Mouse (Mus musculus): ENCODE measurements around the gene Gm49378. TPM values are rescaled to one million over a fixed set of nuclear protein-coding genes. Genes with fewer than 3 reads are reported as not detected.

Gene Gm49378
- 9.8 and 14.1 TPM in 2 replicates for polyA plus RNA-seq (2011; ENCODE audit: insufficient read depth, insufficient read length, low read depth, missing spikeins)

DNA sequence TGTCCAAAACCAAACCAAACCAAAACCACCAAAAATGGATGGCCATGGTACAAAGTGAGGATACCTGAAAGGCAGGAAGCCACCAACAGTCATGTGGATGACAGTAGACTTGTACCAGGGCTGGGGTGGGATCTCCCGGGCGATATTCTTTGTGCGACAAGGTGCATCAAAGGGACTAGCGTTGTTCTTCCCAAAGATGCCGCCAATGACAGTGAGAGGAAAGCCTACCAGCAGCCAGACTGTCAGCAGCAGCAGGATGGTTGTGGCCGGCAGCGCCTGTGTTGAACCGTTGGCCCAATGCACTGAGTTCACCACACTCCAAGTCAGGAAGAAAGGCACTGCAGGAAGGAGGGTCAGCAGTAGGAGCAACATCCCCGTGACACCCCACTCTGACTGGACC, at the start of gene Gm49378:
Gene Gm49378 (minus strand): TSS at position 101 of the 400 bp plus-strand sequence.
- Histone ChIP-seq H3K4me1 (ENCODE audit: control insufficient read depth, insufficient read depth, low read length) (peaks cover 4% of the 10 kb centered on the region), H3K27me3 (ENCODE audit: control insufficient read depth, insufficient read depth, low read length, poor library complexity, severe bottlenecking) (no peaks in the 10 kb centered on the region), H3K27ac (ENCODE audit: insufficient read depth, low read length) (no peak within 1 kb of the TSS), H3K4me3 (ENCODE audit: low read depth, low read length) (no peak within 1 kb of the TSS), H3K9ac (ENCODE audit: low read depth, poor library complexity, severe bottlenecking) (no peak within 1 kb of the TSS), H3K9me3 (replicated peaks; ENCODE audit: control insufficient read depth, insufficient read depth, low read length, poor library complexity, severe bottlenecking) (no peaks in the 10 kb centered on the region), H3K36me3 (ENCODE audit: control insufficient read depth, insufficient read depth, low read length, poor library complexity, severe bottlenecking) (peaks cover 11% of the 10 kb centered on the region)
- TF ChIP-seq POLR2A (IDR thresholded peaks at IDR 0.05; ENCODE audit: insufficient read depth, low read length), result no peak

DNA sequence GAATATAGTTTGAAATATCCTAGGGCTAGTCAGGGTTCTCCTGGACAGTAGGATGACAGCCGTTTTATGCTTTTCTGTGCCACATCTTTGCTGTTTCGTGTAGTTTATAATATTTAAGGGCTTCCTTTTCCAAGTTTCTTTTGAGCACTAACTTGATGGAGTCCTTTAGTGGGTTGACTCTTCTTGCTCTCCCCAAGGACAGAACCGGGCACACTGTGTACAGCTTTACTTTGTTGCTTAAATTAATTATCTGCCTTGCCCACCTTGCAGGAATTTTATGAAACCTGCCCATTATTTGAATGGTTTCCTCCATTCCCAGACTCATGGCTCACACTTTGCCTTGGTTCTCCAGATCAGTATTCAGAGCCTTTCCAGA, 44.4 kb upstream of the Gm49378 start:
- Histone ChIP-seq H3K9me3 (replicated peaks; ENCODE audit: control insufficient read depth, insufficient read depth, low read length, poor library complexity, severe bottlenecking) (no peaks in the 10 kb centered on the region), H3K9ac (ENCODE audit: low read depth, poor library complexity, severe bottlenecking) (peak overlapping the region; percentile 54), H3K27me3 (ENCODE audit: control insufficient read depth, insufficient read depth, low read length, poor library complexity, severe bottlenecking) (no peaks in the 10 kb centered on the region)

DNA sequence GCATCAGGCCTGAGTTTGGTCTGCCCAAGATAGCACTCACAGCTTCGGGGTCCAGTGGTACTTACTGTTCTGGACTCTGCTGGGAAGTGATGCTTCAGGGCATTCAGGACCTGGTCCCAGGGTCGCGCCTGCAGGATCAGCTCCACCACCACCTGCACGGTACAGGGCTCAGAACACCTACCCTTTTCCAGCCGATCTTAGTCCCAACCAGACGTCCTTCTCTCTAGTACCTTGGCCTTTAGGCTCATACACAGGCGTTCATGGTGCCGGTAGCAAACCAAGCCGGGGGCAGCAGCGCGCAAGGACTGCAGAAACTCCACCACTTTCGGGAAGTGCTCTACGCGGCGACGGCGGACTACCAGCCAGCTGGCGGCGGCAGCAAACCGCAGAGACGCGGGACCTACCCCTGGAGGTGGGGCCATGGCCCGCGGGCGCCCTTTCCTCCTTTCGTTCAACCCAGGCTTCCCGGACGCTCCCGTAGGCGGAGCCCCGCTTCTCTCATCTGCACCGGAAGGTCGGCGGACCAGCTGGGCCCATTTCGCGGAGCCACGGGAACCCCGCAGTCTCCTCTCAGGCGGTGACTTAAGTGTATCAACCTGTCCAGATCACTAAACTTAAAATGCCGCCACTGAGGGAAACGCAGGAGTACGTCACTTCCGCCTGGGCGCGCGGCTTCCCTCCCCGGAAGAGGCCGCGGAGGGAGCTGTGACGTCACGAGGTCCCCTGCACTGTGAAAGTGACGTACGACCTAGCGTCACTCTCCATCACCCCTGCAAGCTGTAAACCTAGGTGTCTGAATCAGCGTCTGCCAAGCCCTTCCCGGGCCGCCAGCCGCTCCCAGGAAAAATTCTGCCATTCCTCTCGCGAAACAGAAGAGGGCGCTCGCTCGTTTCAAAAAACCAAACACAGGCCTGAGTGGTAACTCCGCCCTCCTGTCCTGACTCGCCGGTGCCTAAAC, 43.7 kb upstream of the Gm49378 start, which contains the start of gene Tinf2:
Gene Tinf2 (minus strand): TSS at position 661 of the 958 bp plus-strand sequence.
- no peaks in the 10 kb centered on the region for H3K27me3 ChIP-seq (ENCODE audit: control insufficient read depth, insufficient read depth, low read length, poor library complexity, severe bottlenecking)
- H3K9me3 ChIP-seq (replicated peaks; ENCODE audit: control insufficient read depth, insufficient read depth, low read length, poor library complexity, severe bottlenecking), result no peaks in the 10 kb centered on the region
- H3K4me1 ChIP-seq (ENCODE audit: control insufficient read depth, insufficient read depth, low read length), result no peaks in the 10 kb centered on the region
- H3K4me3 ChIP-seq (ENCODE audit: low read depth, low read length), result peak within 1 kb of the TSS; percentile 81
- peak within 1 kb of the TSS; percentile 81 for H3K9ac ChIP-seq (ENCODE audit: low read depth, poor library complexity, severe bottlenecking)
- H3K27ac ChIP-seq (ENCODE audit: insufficient read depth, low read length), result peak within 1 kb of the TSS; percentile 58
- TF ChIP-seq POLR2A (IDR thresholded peaks at IDR 0.05; ENCODE audit: insufficient read depth, low read length) (peak; percentile 55), CTCF (IDR thresholded peaks at IDR 0.05; ENCODE audit: low read depth, low read length) (peak; percentile 70), EP300 (IDR thresholded peaks at IDR 0.05; ENCODE audit: insufficient read depth, low read depth, low read length) (0 out of 2 replicates have a peak, but pooled peaks have one; percentile 39)
- H3K36me3 ChIP-seq (ENCODE audit: control insufficient read depth, insufficient read depth, low read length, poor library complexity, severe bottlenecking), result peaks cover 38% of the 10 kb centered on the region

More for the DNA sequence above, 44.4 kb upstream of the Gm49378 start:
- peaks cover 31% of the 10 kb centered on the region for H3K36me3 ChIP-seq (ENCODE audit: control insufficient read depth, insufficient read depth, low read length, poor library complexity, severe bottlenecking)
- H3K4me1 ChIP-seq (ENCODE audit: control insufficient read depth, insufficient read depth, low read length), result no peaks in the 10 kb centered on the region
- TF ChIP-seq POLR2A (IDR thresholded peaks at IDR 0.05; ENCODE audit: insufficient read depth, low read length), result no peak
- no peak for TF ChIP-seq CTCF (IDR thresholded peaks at IDR 0.05; ENCODE audit: low read depth, low read length)
- no peak for TF ChIP-seq EP300 (IDR thresholded peaks at IDR 0.05; ENCODE audit: insufficient read depth, low read depth, low read length)
- no peak overlapping the region for H3K27ac ChIP-seq (ENCODE audit: insufficient read depth, low read length)
- H3K4me3 ChIP-seq (ENCODE audit: low read depth, low read length), result peak overlapping the region; percentile 81

DNA sequence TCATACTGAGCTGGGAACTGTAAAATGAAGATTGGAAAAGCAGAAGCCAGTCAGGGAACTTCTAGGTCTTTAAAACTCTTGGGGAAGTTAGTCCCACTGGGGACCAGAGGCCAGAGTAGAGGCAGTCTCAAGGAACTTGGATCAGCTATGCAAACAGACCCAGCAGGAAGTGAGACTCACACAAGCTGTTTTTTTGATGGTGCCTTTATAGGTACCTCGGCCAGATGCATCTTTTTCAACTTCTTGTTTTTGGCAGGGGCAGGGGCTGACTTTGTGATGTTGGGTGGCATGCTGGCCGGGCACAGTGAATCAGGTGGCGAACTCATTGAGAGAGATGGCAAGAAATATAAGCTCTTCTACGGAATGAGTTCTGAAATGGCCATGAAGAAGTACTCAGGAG, 39.9 kb upstream of the Gm49378 start:
- Histone ChIP-seq H3K4me3 (ENCODE audit: low read depth, low read length) (no peak overlapping the region), H3K27ac (ENCODE audit: insufficient read depth, low read length) (no peak overlapping the region), H3K4me1 (ENCODE audit: control insufficient read depth, insufficient read depth, low read length) (no peaks in the 10 kb centered on the region), H3K9me3 (replicated peaks; ENCODE audit: control insufficient read depth, insufficient read depth, low read length, poor library complexity, severe bottlenecking) (no peaks in the 10 kb centered on the region), H3K9ac (ENCODE audit: low read depth, poor library complexity, severe bottlenecking) (no peak overlapping the region), H3K27me3 (ENCODE audit: control insufficient read depth, insufficient read depth, low read length, poor library complexity, severe bottlenecking) (no peaks in the 10 kb centered on the region), H3K36me3 (ENCODE audit: control insufficient read depth, insufficient read depth, low read length, poor library complexity, severe bottlenecking) (peaks cover 46% of the 10 kb centered on the region)
- no peak for TF ChIP-seq EP300 (IDR thresholded peaks at IDR 0.05; ENCODE audit: insufficient read depth, low read depth, low read length)
- no peak for TF ChIP-seq POLR2A (IDR thresholded peaks at IDR 0.05; ENCODE audit: insufficient read depth, low read length)
- TF ChIP-seq CTCF (IDR thresholded peaks at IDR 0.05; ENCODE audit: low read depth, low read length), result no peak

DNA sequence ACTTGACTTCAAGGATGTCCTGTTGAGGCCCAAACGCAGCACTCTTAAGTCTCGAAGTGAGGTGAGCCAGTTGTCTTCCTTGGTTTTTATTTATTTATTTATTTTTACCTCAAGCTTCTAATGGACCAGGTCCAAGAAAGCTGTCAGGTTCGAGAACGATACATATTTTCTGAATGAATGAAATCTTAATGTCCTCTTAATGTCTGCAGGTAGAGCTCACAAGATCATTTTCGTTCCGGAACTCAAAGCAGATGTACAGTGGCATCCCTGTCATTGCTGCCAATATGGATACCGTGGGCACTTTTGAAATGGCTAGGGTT, 35.0 kb upstream of the Gm49378 start:
- peak overlapping the region; percentile 58; the same call in 1 of the 2 replicates for H3K4me3 ChIP-seq (ENCODE audit: low read depth, low read length)
- H3K27ac ChIP-seq (ENCODE audit: insufficient read depth, low read length), result peak overlapping the region; percentile 74
- peak overlapping the region; percentile 68 for H3K9ac ChIP-seq (ENCODE audit: low read depth, poor library complexity, severe bottlenecking)
- H3K9me3 ChIP-seq (replicated peaks; ENCODE audit: control insufficient read depth, insufficient read depth, low read length, poor library complexity, severe bottlenecking), result no peaks in the 10 kb centered on the region
- peaks cover 37% of the 10 kb centered on the region for H3K36me3 ChIP-seq (ENCODE audit: control insufficient read depth, insufficient read depth, low read length, poor library complexity, severe bottlenecking)
- H3K4me1 ChIP-seq (ENCODE audit: control insufficient read depth, insufficient read depth, low read length), result no peaks in the 10 kb centered on the region
- no peak for TF ChIP-seq EP300 (IDR thresholded peaks at IDR 0.05; ENCODE audit: insufficient read depth, low read depth, low read length)
- no peak for TF ChIP-seq CTCF (IDR thresholded peaks at IDR 0.05; ENCODE audit: low read depth, low read length)
- TF ChIP-seq POLR2A (IDR thresholded peaks at IDR 0.05; ENCODE audit: insufficient read depth, low read length), result no peak
- H3K27me3 ChIP-seq (ENCODE audit: control insufficient read depth, insufficient read depth, low read length, poor library complexity, severe bottlenecking), result no peaks in the 10 kb centered on the region
